Mouse (Mus musculus): ENCODE data around the gene Arfgap1. TPM values are rescaled to one million over a fixed set of nuclear protein-coding genes. Genes with fewer than 3 reads are reported as not detected.

Arfgap1 gene
- polyA plus RNA-seq, 1 experiment, result 22.8 TPM

GRCm38 (mm10) chr2:180996436-180996835 is 29.4 kb downstream of the Arfgap1 start:
- Histone ChIP-seq H3K4me1 (no peaks in the 10 kb centered on the region), H3K9me3 (no peaks in the 10 kb centered on the region), H3K27me3 (replicated peaks) (peaks cover 44% of the 10 kb centered on the region), H3K4me3 (replicated peaks) (no peak overlapping the region), H3K36me3 (replicated peaks; ENCODE audit: low read length) (peaks cover 4% of the 10 kb centered on the region)
- TF ChIP-seq GATA1 (IDR thresholded peaks at IDR 0.05; ENCODE audit: borderline replicate concordance, low read length) (no peak), FLI1 (IDR thresholded peaks at IDR 0.05; ENCODE audit: low read length) (no peak)

GRCm38 (mm10) chr2:180996905-180997304 is 29.9 kb downstream of the Arfgap1 start:
- H3K27me3 ChIP-seq (replicated peaks), result peaks cover 48% of the 10 kb centered on the region

DNA sequence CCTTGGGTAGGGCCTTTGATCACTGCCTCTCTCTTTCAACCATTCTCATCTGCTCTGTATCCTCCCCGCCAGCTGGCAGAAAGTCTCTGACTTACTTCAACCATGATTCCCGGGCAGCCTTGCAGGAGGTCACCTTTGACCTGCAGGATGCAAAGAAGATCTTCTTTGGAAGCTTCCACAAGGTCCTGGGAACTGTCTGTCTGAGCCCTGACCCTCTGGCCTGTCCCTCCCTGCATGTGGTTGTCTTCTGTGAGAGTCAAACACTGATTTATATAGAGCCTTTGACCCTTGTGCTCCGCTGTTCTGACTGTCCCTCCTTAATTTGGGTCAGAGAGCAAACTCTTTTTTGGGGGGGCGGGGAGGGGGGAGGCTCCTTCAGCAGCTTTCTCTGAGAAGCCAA is 40.0 kb downstream of the Arfgap1 start:
- Histone ChIP-seq H3K4me3 (replicated peaks) (no peak overlapping the region), H3K9me3 (no peaks in the 10 kb centered on the region), H3K27me3 (replicated peaks) (peaks cover 61% of the 10 kb centered on the region), H3K4me1 (0 out of 2 replicates have a peak, but pooled peaks cover 5% of the 10 kb centered on the region), H3K36me3 (replicated peaks; ENCODE audit: low read length) (peaks cover 5% of the 10 kb centered on the region)
- TF ChIP-seq GATA1 (IDR thresholded peaks at IDR 0.05; ENCODE audit: borderline replicate concordance, low read length) (no peak), FLI1 (IDR thresholded peaks at IDR 0.05; ENCODE audit: low read length) (no peak)

More at GRCm38 (mm10) chr2:180996905-180997304, 29.9 kb downstream of the Arfgap1 start:
- Histone ChIP-seq H3K9me3 (no peaks in the 10 kb centered on the region), H3K4me3 (replicated peaks) (no peak overlapping the region), H3K36me3 (replicated peaks; ENCODE audit: low read length) (peaks cover 4% of the 10 kb centered on the region), H3K4me1 (no peaks in the 10 kb centered on the region)
- TF ChIP-seq GATA1 (IDR thresholded peaks at IDR 0.05; ENCODE audit: borderline replicate concordance, low read length), result no peak
- TF ChIP-seq FLI1 (IDR thresholded peaks at IDR 0.05; ENCODE audit: low read length), result no peak

DNA sequence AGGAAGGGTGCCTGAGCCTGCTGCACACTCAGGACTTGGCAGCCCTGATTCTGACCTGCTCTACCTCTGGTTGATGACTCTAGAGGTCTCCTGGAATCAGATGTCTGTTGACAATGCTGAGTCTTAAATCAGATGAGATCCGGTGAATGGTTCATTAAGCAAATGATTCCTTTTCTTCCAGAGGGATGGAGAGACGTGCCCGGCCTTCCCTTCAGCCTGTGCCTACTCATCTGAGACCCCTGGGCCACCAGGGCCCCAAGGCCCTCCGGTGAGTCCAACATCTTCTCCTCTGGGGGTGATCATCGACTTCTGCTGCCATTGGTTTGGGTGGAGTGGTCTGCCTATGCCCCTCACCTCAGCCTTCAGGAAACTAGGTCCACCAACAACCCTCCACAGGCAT is 41.3 kb downstream of the Arfgap1 start:
- Histone ChIP-seq H3K27me3 (replicated peaks) (peaks cover 57% of the 10 kb centered on the region), H3K4me3 (replicated peaks) (no peak overlapping the region), H3K9me3 (no peaks in the 10 kb centered on the region), H3K4me1 (0 out of 2 replicates have a peak, but pooled peaks cover 5% of the 10 kb centered on the region), H3K36me3 (replicated peaks; ENCODE audit: low read length) (peaks cover 5% of the 10 kb centered on the region)
- TF ChIP-seq GATA1 (IDR thresholded peaks at IDR 0.05; ENCODE audit: borderline replicate concordance, low read length) (no peak), FLI1 (IDR thresholded peaks at IDR 0.05; ENCODE audit: low read length) (no peak)

- no peaks in the 10 kb centered on the region for H3K9me3 ChIP-seq
- no peak for TF ChIP-seq GATA1 (IDR thresholded peaks at IDR 0.05; ENCODE audit: borderline replicate concordance, low read length)
- no peak for TF ChIP-seq FLI1 (IDR thresholded peaks at IDR 0.05; ENCODE audit: low read length)
- H3K36me3 ChIP-seq (replicated peaks; ENCODE audit: low read length), result no peaks in the 10 kb centered on the region
- H3K4me3 ChIP-seq (replicated peaks), result no peak overlapping the region
- H3K4me1 ChIP-seq, result no peaks in the 10 kb centered on the region
- peaks cover 99% of the 10 kb centered on the region for H3K27me3 ChIP-seq (replicated peaks)
Measured at GRCm38 (mm10) chr2:181031406-181031934, 64.4 kb downstream of the Arfgap1 start.

Other genes starting within 250 kb of the Arfgap1 start
- gene Slc17a9, start 242.0 kb upstream of the Arfgap1 start, polyA plus RNA-seq (2012; ENCODE audit: insufficient read depth, low replicate concordance), result 3.5 and 6.1 TPM in 2 replicates
- gene Bhlhe23, start 190.3 kb upstream of the Arfgap1 start, polyA plus RNA-seq (2012; ENCODE audit: insufficient read depth, low replicate concordance), result not detected in 2 replicates
- 15.0 and 21.3 TPM in 2 replicates for gene Ythdf1, start 46.3 kb upstream of the Arfgap1 start, polyA plus RNA-seq (2012; ENCODE audit: insufficient read depth, low replicate concordance)
- not detected in 2 replicates for gene Birc7, start 38.2 kb upstream of the Arfgap1 start, polyA plus RNA-seq (2012; ENCODE audit: insufficient read depth, low replicate concordance)
- gene Nkain4, start 12.5 kb upstream of the Arfgap1 start, polyA plus RNA-seq (2012; ENCODE audit: insufficient read depth, low replicate concordance), result not detected in 2 replicates
- 3.0 and 9.2 TPM in 2 replicates for gene Col20a1, start 19.3 kb downstream of the Arfgap1 start, polyA plus RNA-seq (2012; ENCODE audit: insufficient read depth, low replicate concordance)
- gene Chrna4, start 76.3 kb downstream of the Arfgap1 start, polyA plus RNA-seq (2012; ENCODE audit: insufficient read depth, low replicate concordance), result not detected in 2 replicates
- gene Kcnq2, start 168.1 kb downstream of the Arfgap1 start, polyA plus RNA-seq (2012; ENCODE audit: insufficient read depth, low replicate concordance), result not detected in 2 replicates
- gene Eef1a2, start 189.8 kb downstream of the Arfgap1 start, polyA plus RNA-seq (2012; ENCODE audit: insufficient read depth, low replicate concordance), result not detected in 2 replicates
- gene Ppdpf, start 220.0 kb downstream of the Arfgap1 start, polyA plus RNA-seq (2012; ENCODE audit: insufficient read depth, low replicate concordance), result 257 and 509 TPM in 2 replicates
- not detected in 2 replicates for gene Ptk6, start 235.6 kb downstream of the Arfgap1 start, polyA plus RNA-seq (2012; ENCODE audit: insufficient read depth, low replicate concordance)
- not detected in 2 replicates for gene Srms, start 246.0 kb downstream of the Arfgap1 start, polyA plus RNA-seq (2012; ENCODE audit: insufficient read depth, low replicate concordance)